Mouse (Mus musculus) monocyte, adult 5-6 weeks (primary cell): ENCODE measurements at regions not wholly inside any gene's neighbourhood (a gene's known extent, or its start where the extent isn't known, plus 50 kb on each side); places are given as distances from the start of the nearest gene placed in this dataset.
"Not testable (repeated sequence)": the region's sequence is repeated elsewhere in the genome, so short reads cannot be mapped to it uniquely, and the experiment has no call there.

Experiments
- ATAC-seq: fragments of 153-309, 156-312 bp; replicated peaks from 2 replicates; pipeline ENCODE4 v1.8.0; 2017; ENCODE audit warnings: mild to moderate bottlenecking; ENCODE audit not compliant: low TSS enrichment, insufficient number of reproducible peaks, severe bottlenecking, poor library complexity, low FRiP score

DNA sequence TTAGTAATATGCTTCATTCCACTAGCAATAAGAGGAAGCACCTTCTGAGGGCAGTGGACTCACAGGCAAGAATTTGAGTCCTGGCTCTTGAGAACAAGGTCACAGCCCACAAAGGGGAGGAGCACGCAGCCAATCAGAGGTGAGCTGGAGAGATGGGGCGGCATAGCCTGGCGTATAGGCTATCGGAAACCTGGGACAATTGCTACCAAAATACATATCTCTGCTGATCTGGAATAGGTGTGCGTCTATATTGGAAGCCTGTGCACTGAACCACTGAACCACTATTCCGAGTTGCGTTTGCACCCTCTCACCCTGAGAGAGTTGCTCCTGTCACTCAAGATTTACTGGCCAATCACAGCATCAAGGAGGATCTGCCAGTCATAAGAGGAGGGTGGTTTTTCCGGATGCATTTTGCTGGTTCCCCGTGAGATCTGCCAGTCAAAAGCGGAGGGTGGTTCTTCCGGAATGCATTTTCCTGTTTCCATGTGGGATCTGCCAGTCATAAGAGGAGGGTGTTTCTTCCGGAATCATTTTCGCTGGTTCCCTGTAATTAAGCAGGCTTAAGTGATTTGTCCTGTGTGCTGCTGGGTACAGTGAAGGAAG is 80.1 kb upstream of the Riok2 start:
- peak; percentile 100 for ATAC-seq

DNA sequence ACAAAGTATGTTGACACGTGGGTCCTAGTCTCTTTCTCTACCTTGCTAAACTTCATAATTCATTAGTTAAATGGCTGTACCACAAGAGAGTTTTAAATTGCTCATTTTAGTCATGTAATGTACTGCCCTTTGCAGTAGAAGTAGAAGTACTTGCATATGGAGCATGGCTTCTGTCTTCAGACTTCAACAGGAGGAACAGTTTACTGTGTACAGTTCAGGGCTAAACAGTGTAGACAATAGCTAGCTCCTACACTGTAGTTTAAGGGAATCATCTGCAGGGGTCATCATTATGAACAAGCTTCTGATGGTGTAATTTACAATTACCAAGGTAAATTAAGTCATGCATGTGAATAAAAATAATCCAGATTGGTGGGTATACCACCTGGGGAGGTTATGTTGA is 79.1 kb upstream of the Riok2 start:
- 0 out of 2 replicates have a peak, but pooled peaks have one; percentile 23 for ATAC-seq

- ATAC-seq: not testable (repeated sequence)
Measured at GRCm38 (mm10) chr17:17303496-17303895, 70.6 kb upstream of the Riok2 start.
